Mouse (Mus musculus): ENCODE measurements around the gene D130043K22Rik.

Gene D130043K22Rik

GRCm38 (mm10) chr13:24945567-24945966 lies 100.6 kb downstream of the D130043K22Rik start:
- no peak for DNase-seq (ENCODE audit: low spot score in 2 of 2)

DNA sequence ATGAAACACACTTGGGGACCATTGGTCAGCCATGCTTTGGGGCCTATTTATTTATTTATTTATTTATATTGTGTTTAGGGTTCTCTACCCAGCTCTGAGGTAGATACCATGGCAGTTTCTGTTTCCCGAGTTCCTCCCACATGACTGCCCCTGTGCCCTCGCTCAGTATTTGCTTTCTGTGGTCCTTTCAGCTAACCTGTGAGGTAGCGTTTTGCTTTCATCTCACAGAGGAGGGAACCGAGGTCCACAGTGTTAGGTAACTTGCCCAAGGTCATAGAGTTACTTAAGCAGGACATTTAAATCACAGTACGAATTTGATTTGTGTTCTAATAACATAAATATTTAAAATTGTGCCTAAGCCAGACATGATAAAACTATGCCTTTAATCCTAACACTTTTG lies 102.2 kb downstream of the D130043K22Rik start:
- DNase-seq (ENCODE audit: low spot score in 2 of 2) = no peak

DNA sequence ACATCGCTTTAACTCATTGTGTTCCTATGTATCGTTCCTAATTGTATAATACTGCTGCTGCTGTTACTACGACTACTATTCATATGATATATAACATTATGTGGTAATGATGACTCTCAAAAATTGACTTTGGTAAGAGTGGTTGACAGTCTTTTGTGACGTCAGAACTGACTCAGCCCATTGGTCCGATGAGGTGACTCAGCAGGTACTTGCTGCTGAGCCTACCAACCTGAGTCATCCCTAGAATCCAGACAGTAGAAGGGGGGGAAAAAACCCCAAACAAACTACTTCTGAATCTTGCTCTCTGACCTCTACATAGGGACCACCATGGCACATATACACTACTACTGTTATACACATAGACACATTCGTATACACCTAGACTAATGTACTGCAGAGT lies 103.9 kb downstream of the D130043K22Rik start:
- DNase-seq (ENCODE audit: low spot score in 2 of 2) = no peak
